Mouse (Mus musculus) thymus, postnatal 10 days (tissue): ENCODE measurements around the gene Colca2.

Experiments used
- DNase-seq, 2 experiments: peaks; one replicate each; pipeline ENCODE4 v3.0.0; 2021; ENCODE audit warnings: low spot score in 2 of 2

Gene Colca2

DNA sequence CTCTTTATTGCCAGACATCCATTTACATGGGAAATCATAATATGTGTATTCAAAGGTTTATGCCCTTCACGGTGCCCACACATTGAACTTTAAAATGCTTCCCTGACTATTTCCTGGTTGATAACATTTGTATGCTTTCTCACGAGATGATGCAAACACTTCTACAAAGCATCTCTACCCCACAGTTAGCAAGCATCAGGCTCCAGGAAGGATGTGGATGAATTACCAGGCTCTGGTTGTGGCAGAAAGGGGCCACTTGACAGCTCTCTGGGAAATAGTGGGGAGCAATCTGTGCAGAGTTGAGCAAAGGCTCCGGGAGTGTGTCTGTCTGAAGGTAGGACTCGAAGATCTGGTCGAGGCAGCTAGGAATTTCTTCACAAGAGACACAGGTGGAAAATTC, 6.3 kb downstream of the Colca2 start:
- no peak for DNase-seq

DNA sequence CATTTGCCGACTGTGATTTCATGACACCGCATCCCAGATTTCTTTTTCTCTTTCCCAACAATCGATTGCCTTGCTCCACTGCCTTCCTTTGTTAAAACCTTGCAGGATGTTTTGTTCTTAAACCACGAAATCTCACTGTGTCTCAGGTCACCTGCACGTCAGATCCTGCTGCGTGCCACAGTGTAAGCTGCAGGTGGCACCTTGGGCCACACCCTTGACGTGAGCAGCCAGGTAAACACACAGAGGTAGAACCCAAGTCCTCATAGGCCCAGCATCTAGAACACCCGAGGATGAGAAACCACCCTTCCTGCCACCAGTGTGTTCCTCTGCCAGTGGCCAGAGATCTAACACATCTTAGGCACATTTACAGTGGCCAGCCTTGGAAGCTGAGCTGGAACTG, 7.3 kb downstream of the Colca2 start:
- no peak for DNase-seq

DNA sequence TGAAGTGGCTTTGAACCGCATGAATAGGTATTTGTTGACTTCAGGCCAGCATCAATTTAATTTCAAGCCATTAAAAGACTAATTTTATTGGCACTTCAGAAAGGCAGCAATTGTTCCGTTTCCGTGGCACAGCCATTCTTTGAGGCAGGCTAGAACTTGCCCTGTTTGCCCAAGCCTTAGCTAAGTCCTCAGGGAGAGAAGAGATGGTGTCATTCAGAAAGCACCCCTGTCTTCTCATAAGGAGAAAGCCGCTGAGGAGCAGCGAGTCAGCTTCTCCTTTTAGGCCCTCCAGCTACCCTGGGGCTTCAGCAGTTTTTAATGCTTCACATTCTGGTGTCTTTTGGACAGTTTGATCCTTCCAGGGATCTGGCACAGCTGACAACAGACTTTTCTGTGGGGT, 9.5 kb downstream of the Colca2 start:
- no peak for DNase-seq

DNA sequence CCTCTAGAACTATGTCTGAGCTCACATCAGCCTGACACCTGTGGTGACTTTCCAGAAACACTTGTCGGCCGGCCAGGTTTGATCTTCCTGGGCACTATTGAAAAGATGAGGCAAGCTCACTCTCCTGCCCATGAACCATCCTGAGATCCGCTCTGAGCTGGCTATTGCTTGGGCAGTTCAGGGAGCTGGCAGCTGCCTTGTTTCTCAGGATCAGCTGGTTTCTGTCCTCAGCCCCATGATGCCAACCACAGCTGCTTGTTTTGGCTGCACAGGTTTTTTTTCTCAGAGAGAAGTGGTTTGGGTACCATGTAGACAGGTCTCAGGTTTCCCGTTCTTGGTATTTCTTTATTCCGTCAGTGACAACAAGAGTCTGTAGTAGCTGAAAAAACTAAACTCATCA, 19.9 kb downstream of the Colca2 start:
- DNase-seq: no peak

DNA sequence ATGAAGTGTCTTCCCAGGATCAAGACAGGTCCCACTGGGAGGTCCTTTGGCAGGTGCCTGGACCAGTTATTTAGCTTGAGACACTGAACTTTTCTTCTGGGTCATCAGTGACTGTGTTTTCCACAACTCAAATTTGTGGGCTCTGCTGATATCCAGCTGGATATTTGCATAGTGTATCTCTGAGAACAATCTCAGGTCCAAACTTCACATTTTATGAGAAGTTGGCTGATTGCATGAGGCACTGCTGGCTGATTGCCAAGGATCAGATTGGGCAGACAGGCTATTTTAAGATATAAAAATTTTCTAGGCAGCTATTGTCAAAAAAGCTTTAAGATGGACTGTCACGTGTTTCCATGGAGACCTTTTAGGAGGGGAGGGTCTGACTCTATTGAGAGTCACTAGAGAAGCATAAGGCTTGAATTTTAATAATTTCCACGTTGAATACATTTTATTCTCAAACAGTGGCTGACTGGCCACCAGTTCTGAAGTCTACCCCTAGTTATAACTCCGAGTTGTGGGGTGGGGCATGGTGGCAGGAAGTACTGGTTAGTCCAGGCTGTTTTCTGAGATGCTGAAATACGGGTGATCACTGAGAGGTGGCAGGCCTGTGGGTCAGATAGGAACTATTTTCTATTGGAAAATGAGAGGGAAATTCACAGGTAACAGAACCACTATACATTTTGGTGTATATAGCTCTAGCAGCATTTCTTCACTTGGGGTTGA, 21.4 kb downstream of the Colca2 start:
- no peak for DNase-seq

DNA sequence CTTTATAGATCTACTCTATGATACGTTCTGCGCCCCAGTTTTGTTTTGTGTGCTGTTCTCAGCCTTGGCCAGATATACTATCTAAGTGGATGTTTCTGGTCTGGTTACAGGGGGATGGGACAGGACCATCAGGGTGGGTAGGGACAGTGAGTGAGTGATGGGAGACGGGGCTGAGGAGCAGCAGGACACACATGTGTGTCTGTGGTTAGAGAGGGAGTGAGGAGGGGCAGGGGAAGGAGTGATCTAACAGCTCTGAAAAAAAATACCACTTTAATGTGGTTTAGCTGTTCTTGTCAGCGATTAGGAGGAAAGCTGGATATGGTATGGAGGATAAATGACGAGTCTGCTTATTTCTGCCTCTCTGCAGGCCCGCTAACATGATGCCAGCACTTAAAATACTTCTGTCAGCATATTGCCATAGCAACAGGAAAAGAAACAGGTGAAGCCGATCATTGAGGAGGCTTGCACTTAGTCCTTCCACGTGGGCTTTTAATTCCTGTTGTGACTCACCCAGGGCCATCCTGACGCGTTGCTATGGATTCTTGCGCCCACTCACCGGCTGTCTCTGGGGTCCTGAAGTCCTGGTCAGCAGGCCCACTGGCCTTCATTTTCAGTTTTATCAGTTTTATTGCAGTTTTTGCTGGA, 39.5 kb downstream of the Colca2 start:
- no peak for DNase-seq

DNA sequence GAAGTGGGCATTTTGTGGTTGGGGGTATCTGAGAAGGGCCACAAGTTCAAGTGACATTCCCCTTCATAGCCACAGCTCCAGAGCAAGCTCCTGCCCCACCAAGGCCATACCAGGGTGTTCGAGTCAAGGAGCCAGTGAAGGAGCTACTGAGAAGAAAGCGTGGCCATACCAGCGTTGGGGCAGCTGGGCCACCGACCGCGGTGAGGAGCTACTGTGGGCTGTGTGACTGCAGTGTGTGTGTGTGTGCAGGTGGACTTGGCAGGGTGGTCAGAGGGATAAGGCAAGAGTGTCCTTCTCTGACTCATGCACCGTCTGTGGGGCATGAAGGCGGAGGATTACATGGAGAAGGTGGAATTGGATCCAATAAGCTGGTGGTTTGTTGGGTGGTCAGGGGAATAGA, 46.2 kb downstream of the Colca2 start:
- DNase-seq: no peak

DNA sequence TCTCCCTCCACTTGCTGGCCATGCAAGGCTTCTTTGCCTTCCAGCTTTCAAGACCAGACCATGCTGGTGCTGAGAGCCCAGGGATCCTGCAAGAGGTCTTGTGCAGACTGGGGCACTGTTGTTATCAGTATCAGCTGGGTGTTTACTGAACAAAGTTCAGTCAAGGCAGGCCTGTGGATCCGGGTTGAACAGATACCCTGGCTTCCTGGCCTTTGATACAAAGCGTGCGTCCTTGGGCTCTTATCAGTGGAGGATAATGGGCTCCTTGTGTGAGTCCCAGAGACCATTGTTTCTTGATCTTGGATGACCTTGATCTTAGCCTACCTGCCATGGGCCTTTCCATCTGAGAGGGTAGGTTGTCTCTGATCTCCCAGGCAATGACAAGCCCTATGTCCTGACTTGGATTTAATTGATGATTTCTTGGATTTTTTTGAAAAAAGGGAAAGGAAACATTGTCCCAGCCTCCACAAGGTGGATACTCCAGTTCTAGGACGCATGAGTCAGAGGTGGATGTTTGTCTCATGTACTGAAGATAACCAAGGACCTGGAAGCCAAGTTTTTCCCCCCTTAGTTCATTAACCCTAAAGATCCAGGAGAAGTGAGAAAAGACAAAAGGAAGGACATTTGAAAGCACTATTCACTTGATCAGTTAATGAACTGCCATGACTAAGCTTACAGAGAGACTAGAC, 47.5 kb downstream of the Colca2 start:
- no peak for DNase-seq

DNA sequence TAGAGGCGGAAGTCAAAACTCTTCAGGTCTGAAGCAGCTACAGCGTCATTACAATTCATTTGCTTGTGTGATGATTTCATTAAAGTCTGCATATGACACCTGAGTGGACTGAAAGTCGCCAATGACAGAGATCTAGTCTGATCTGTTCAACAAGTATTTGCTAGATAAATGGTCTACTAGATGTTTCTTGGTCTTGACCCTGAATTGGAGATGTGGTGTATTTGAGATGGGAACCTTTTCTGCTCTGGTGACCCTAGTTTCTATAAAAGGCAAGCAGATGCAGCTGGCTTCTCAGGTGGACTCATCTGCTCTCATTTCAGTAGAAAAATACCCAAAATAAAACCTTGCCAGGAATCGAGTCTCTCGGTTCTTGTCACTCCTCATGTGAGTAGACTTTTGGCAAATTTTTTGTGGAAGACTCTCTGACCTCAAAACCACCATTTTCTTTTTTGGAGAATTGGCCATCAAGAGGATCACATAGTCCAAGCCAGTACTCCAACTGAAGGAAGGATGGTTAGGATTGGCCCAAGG, 52.7 kb downstream of the Colca2 start:
- no peak for DNase-seq
